Mouse (Mus musculus): ENCODE data around the gene Kansl2.

GRCm38 (mm10) chr15:98507321-98507720 is 26.7 kb downstream of the Kansl2 start:
- TF ChIP-seq CTCF (IDR thresholded peaks at IDR 0.05; ENCODE audit: extremely low read depth, insufficient read depth, low read length) (no peak), POLR2A (IDR thresholded peaks at IDR 0.05; ENCODE audit: extremely low read depth, insufficient read depth, low read length) (no peak)
